Mouse (Mus musculus): ENCODE data around the gene Rbm8a.

DNA sequence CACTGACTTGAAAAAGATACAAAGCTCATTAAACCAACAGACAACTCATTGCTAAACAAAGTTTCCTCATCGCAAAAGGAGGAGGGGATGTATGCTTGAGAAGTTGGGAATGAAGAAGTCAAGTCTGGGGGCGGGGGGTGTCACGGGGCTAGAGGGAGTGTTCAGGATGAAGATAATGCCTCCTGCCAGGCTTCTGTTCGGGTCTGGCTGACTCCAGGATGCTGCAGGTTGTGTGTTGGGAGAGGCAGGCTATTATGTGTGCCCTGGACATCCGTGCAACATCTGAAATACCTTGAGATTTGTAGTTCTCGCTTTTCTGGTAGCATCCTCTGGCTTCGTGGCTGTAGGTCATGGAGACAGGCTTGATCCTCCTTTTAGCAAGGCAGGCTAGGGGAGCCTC lies 48.7 kb downstream of the Rbm8a start:
- no peak for TF ChIP-seq CTCF (IDR thresholded peaks at IDR 0.05; ENCODE audit: low read depth)
- TF ChIP-seq EP300 (IDR thresholded peaks at IDR 0.05; ENCODE audit: low read depth), result no peak
